Mouse (Mus musculus): ENCODE results near the gene Emp3.
A peak's percentile ranks its signal among the peaks of the same experiment; 100 is the strongest.
"Not testable (repeated sequence)": the region's sequence is repeated elsewhere in the genome, so short reads cannot be mapped to it uniquely, and the experiment has no call there.

Emp3 gene

GRCm38 (mm10) chr7:45915011-45915410 is 6.2 kb downstream of the Emp3 start:
- DNase-seq (ENCODE audit: low spot score) = no peak

- DNase-seq (ENCODE audit: low spot score) = no peak
Observed at GRCm38 (mm10) chr7:45914067-45914466, 7.1 kb downstream of the Emp3 start.

- DNase-seq (ENCODE audit: low spot score) = no peak
Observed at GRCm38 (mm10) chr7:45909145-45909544, 12.1 kb downstream of the Emp3 start.

GRCm38 (mm10) chr7:45908384-45908783 is 12.8 kb downstream of the Emp3 start:
- no peak for DNase-seq (ENCODE audit: low spot score)

- no peak for DNase-seq (ENCODE audit: low spot score)
Observed at GRCm38 (mm10) chr7:45906622-45907021, 14.6 kb downstream of the Emp3 start.

- DNase-seq (ENCODE audit: low spot score) = no peak
Observed at GRCm38 (mm10) chr7:45902481-45903002, 18.7 kb downstream of the Emp3 start.

- DNase-seq (ENCODE audit: low spot score) = no peak
Observed at GRCm38 (mm10) chr7:45901562-45901961, 19.6 kb downstream of the Emp3 start.

- DNase-seq (ENCODE audit: low spot score) = not testable (repeated sequence)
Observed at GRCm38 (mm10) chr7:45898125-45898524, 23.1 kb downstream of the Emp3 start.

- no peak for DNase-seq (ENCODE audit: low spot score)
Observed at GRCm38 (mm10) chr7:45897258-45897757, 23.9 kb downstream of the Emp3 start.

- DNase-seq (ENCODE audit: low spot score) = peak; percentile 88
Observed at GRCm38 (mm10) chr7:45896517-45897257, 24.5 kb downstream of the Emp3 start, which contains the start of the genes Syngr4 and Tmem143. Gene Syngr4 (minus strand): TSS chr7:45896714. Gene Tmem143 (plus strand): TSS chr7:45896941.

GRCm38 (mm10) chr7:45895931-45896516 is 25.2 kb downstream of the Emp3 start:
- no peak for DNase-seq (ENCODE audit: low spot score)

- DNase-seq (ENCODE audit: low spot score) = no peak
Observed at GRCm38 (mm10) chr7:45892651-45893050, 28.6 kb downstream of the Emp3 start.

- no peak for DNase-seq (ENCODE audit: low spot score)
Observed at GRCm38 (mm10) chr7:45887246-45887645, 34.0 kb downstream of the Emp3 start.

GRCm38 (mm10) chr7:45881011-45881410 is 40.2 kb downstream of the Emp3 start:
- no peak for DNase-seq (ENCODE audit: low spot score)

GRCm38 (mm10) chr7:45880531-45880930 is 40.7 kb downstream of the Emp3 start:
- DNase-seq (ENCODE audit: low spot score) = no peak

GRCm38 (mm10) chr7:45878278-45878677 is 42.9 kb downstream of the Emp3 start, which contains the start of gene Grin2d:
Gene Grin2d (minus strand): TSS chr7:45878378.
- DNase-seq (ENCODE audit: low spot score) = not testable (repeated sequence)

GRCm38 (mm10) chr7:45876895-45877294 is 44.3 kb downstream of the Emp3 start:
- DNase-seq (ENCODE audit: low spot score) = no peak

GRCm38 (mm10) chr7:45873061-45873947 is 47.9 kb downstream of the Emp3 start:
- DNase-seq (ENCODE audit: low spot score) = no peak

- DNase-seq (ENCODE audit: low spot score) = peak; percentile 70
Observed at GRCm38 (mm10) chr7:45872624-45873023, 48.6 kb downstream of the Emp3 start, which contains the start of gene Kdelr1. Gene Kdelr1 (plus strand): TSS chr7:45872772.

GRCm38 (mm10) chr7:45870282-45871058 is 50.7 kb downstream of the Emp3 start:
- DNase-seq (ENCODE audit: low spot score) = no peak

- no peak for DNase-seq (ENCODE audit: low spot score)
Observed at GRCm38 (mm10) chr7:45869787-45870186, 51.4 kb downstream of the Emp3 start.
